Mouse (Mus musculus) ES-E14 (cell line): ENCODE results near the gene Slc6a9.

Experiments used
- CHD2 ChIP-seq: IDR thresholded peaks from 2 replicates; pipeline ENCODE4 v1.6.1; 2014; ENCODE audit warnings: mild to moderate bottlenecking, low read depth, low read length, inconsistent platforms
- MAFK ChIP-seq: IDR thresholded peaks from 2 replicates; pipeline ENCODE4 v1.6.1; 2014; ENCODE audit warnings: mild to moderate bottlenecking, low read depth, low read length, inconsistent platforms; ENCODE audit not compliant: insufficient read depth
- ZC3H11A ChIP-seq: IDR thresholded peaks from 2 replicates; pipeline ENCODE4 v1.6.1; 2012; ENCODE audit warnings: low read depth, mild to moderate bottlenecking, inconsistent platforms, low read length, borderline replicate concordance
- ZNF384 ChIP-seq: IDR thresholded peaks from 2 replicates; pipeline ENCODE4 v1.6.1; 2012; ENCODE audit warnings: low read depth, low read length, inconsistent platforms

GRCm38 (mm10) chr4:117836204-117836767 lies 2.0 kb downstream of the Slc6a9 start:
- TF ChIP-seq ZNF384, result no peak
- no peak for TF ChIP-seq MAFK
- TF ChIP-seq CHD2, result no peak
- TF ChIP-seq ZC3H11A, result no peak
